Mouse (Mus musculus) kidney, postnatal 0 days (tissue): ENCODE results near the gene Pappa. TPM values are rescaled to one million over a fixed set of nuclear protein-coding genes. Genes with fewer than 3 reads are reported as not detected.

Experiments used
- ATAC-seq: fragments of 200-750 bp; cut with Nextera tagmentation; replicated peaks from 2 replicates; pipeline ENCODE4 v1.8.0; 2017; ENCODE audit warnings: low read depth, moderate number of reproducible peaks, moderate TSS enrichment, moderate library complexity; ENCODE audit not compliant: low FRiP score
- DNase-seq: peaks from one replicate; pipeline ENCODE4 v3.0.0-alpha.2; 2016; ENCODE audit warnings: low spot score
- H3K27ac ChIP-seq: fragments of 300-500 bp; sonication (generic); 2 replicates; pipeline ENCODE4 v1.5.1; 2014; ENCODE audit warnings: mild to moderate bottlenecking
- H3K27me3 ChIP-seq: fragments of 300-500 bp; sonication (generic); 2 replicates; pipeline ENCODE4 v1.6.1; 2014; ENCODE audit warnings: low read length, mixed read lengths; ENCODE audit not compliant: insufficient read depth
- H3K36me3 ChIP-seq: fragments of 300-500 bp; sonication (generic); 2 replicates; pipeline ENCODE4 v1.6.1; 2014; ENCODE audit warnings: low read length, mixed read lengths; ENCODE audit not compliant: insufficient read depth
- H3K4me1 ChIP-seq: fragments of 300-500 bp; sonication (generic); replicated peaks from 2 replicates; pipeline ENCODE4 v1.6.1; 2014; ENCODE audit warnings: antibody characterized with exemption, low read length, mixed read lengths; ENCODE audit not compliant: insufficient read depth
- H3K4me2 ChIP-seq: fragments of 300-500 bp; sonication (generic); 2 replicates; pipeline ENCODE4 v1.6.1; 2014; ENCODE audit warnings: mild to moderate bottlenecking, low read length, moderate library complexity, mixed read lengths
- H3K4me3 ChIP-seq: fragments of 300-500 bp; sonication (generic); replicated peaks from 2 replicates; pipeline ENCODE4 v1.5.1; 2014; ENCODE audit warnings: low read depth, low read length
- H3K9ac ChIP-seq: fragments of 300-500 bp; sonication (generic); 2 replicates; pipeline ENCODE4 v1.6.1; 2014; ENCODE audit warnings: low read depth, low read length
- H3K9me3 ChIP-seq: fragments of 300-500 bp; sonication (generic); replicated peaks from 2 replicates; pipeline ENCODE4 v1.6.1; 2016; ENCODE audit warnings: low read length, inconsistent platforms, mixed read lengths
- CTCF ChIP-seq: IDR thresholded peaks from 2 replicates; pipeline ENCODE4 v1.5.1; 2016; ENCODE audit warnings: antibody characterized with exemption, low read depth, mild to moderate bottlenecking, moderate library complexity
- WGBS: fragments of 180-500 bp; shearing (Covaris S2); extraction: QIAGEN DNeasy Blood & Tissue Kit; methylation state at CpG from one replicate; pipeline ENCODE4 v1.1.7; 2014; 5-methylcytosine and 5-hydroxymethylcytosine counted together
- polyA plus RNA-seq: library from polyadenylated mRNA; unstranded; fragments of >200 nt; fragmentation: Nextera tagmentation; extraction: Ambion mirVana; gene quantifications from 2 replicates; pipeline ENCODE4 v1.2.1, GENCODE M21; 2015

Pappa gene
- polyA plus RNA-seq, 1 experiment from 2014 or later = 1.7 TPM

- WGBS = 64% methylated on average over 3 of the region's 3 CpGs
- Histone ChIP-seq H3K9me3 (no peaks in the 10 kb centered on the region), H3K36me3 (no peaks in the 10 kb centered on the region), H3K9ac (no peak overlapping the region), H3K27ac (no peak overlapping the region), H3K4me2 (no peak overlapping the region), H3K27me3 (no peaks in the 10 kb centered on the region), H3K4me1 (no peaks in the 10 kb centered on the region), H3K4me3 (no peak overlapping the region)
- no peak for DNase-seq
- TF ChIP-seq CTCF = peak; percentile 53
- no peak for ATAC-seq
Measured at GRCm38 (mm10) chr4:65132657-65133056, 8.7 kb downstream of the Pappa start.

GRCm38 (mm10) chr4:65134358-65134757, 10.4 kb downstream of the Pappa start:
- ATAC-seq (no peak), DNase-seq (no peak)
- Histone ChIP-seq H3K4me1 (no peaks in the 10 kb centered on the region), H3K36me3 (no peaks in the 10 kb centered on the region), H3K9me3 (no peaks in the 10 kb centered on the region), H3K27ac (no peak overlapping the region), H3K27me3 (no peaks in the 10 kb centered on the region), H3K4me3 (no peak overlapping the region), H3K4me2 (no peak overlapping the region), H3K9ac (no peak overlapping the region)
- 83% methylated on average over 5 of the region's 5 CpGs for WGBS
- TF ChIP-seq CTCF = no peak

- H3K4me2 ChIP-seq = no peak overlapping the region
- no peak overlapping the region for H3K27ac ChIP-seq
- TF ChIP-seq CTCF = no peak
- H3K27me3 ChIP-seq = no peaks in the 10 kb centered on the region
- no peak overlapping the region for H3K9ac ChIP-seq
- H3K4me3 ChIP-seq = no peak overlapping the region
- WGBS = 62% methylated on average over 5 of the region's 5 CpGs
- no peaks in the 10 kb centered on the region for H3K36me3 ChIP-seq
- DNase-seq = no peak
- H3K9me3 ChIP-seq = no peaks in the 10 kb centered on the region
- ATAC-seq = no peak
- no peaks in the 10 kb centered on the region for H3K4me1 ChIP-seq
Measured at GRCm38 (mm10) chr4:65135109-65135508, 11.1 kb downstream of the Pappa start.

- Histone ChIP-seq H3K4me1 (no peaks in the 10 kb centered on the region), H3K4me3 (no peak overlapping the region), H3K36me3 (no peaks in the 10 kb centered on the region), H3K27ac (no peak overlapping the region), H3K9me3 (no peaks in the 10 kb centered on the region), H3K4me2 (no peak overlapping the region), H3K27me3 (no peaks in the 10 kb centered on the region), H3K9ac (no peak overlapping the region)
- WGBS = 74% methylated on average over 3 of the region's 3 CpGs
- ATAC-seq (no peak), DNase-seq (no peak)
- TF ChIP-seq CTCF = no peak
Measured at GRCm38 (mm10) chr4:65136541-65136940, 12.6 kb downstream of the Pappa start.

GRCm38 (mm10) chr4:65146936-65147335, 23.0 kb downstream of the Pappa start:
- Histone ChIP-seq H3K36me3 (no peaks in the 10 kb centered on the region), H3K9me3 (no peaks in the 10 kb centered on the region), H3K9ac (no peak overlapping the region), H3K4me3 (no peak overlapping the region), H3K27me3 (no peaks in the 10 kb centered on the region), H3K4me2 (no peak overlapping the region), H3K4me1 (no peaks in the 10 kb centered on the region), H3K27ac (no peak overlapping the region)
- no peak for ATAC-seq
- 55% methylated on average over 1 of the region's 1 CpGs for WGBS
- peak; percentile 7 for DNase-seq
- TF ChIP-seq CTCF = no peak

- H3K4me1 ChIP-seq = no peaks in the 10 kb centered on the region
- 65% methylated on average over 2 of the region's 2 CpGs for WGBS
- no peak overlapping the region for H3K27ac ChIP-seq
- no peaks in the 10 kb centered on the region for H3K9me3 ChIP-seq
- ATAC-seq (no peak), DNase-seq (no peak)
- H3K36me3 ChIP-seq = no peaks in the 10 kb centered on the region
- H3K27me3 ChIP-seq = no peaks in the 10 kb centered on the region
- TF ChIP-seq CTCF = no peak
- no peak overlapping the region for H3K9ac ChIP-seq
- no peak overlapping the region for H3K4me3 ChIP-seq
- no peak overlapping the region for H3K4me2 ChIP-seq
Measured at GRCm38 (mm10) chr4:65153601-65154000, 29.6 kb downstream of the Pappa start.

GRCm38 (mm10) chr4:65156231-65156630, 32.3 kb downstream of the Pappa start:
- no peak for TF ChIP-seq CTCF
- Histone ChIP-seq H3K4me1 (no peaks in the 10 kb centered on the region), H3K9me3 (no peaks in the 10 kb centered on the region), H3K4me3 (no peak overlapping the region), H3K4me2 (no peak overlapping the region), H3K9ac (no peak overlapping the region), H3K27me3 (no peaks in the 10 kb centered on the region), H3K27ac (no peak overlapping the region), H3K36me3 (no peaks in the 10 kb centered on the region)
- no peak for DNase-seq
- ATAC-seq = no peak
- 88% methylated on average over 10 of the region's 10 CpGs for whole genome bisulfite sequencing
